Mouse (Mus musculus) kidney, postnatal 0 days (tissue): ENCODE results near the gene Ftsj3. TPM values are rescaled to one million over a fixed set of nuclear protein-coding genes. Genes with fewer than 3 reads are reported as not detected.
"Not testable (repeated sequence)": the region's sequence is repeated elsewhere in the genome, so short reads cannot be mapped to it uniquely, and the experiment has no call there.

Source experiments
- ATAC-seq: fragments of 200-750 bp; cut with Nextera tagmentation; replicated peaks from 2 replicates; pipeline ENCODE4 v1.8.0; 2017; ENCODE audit warnings: low read depth, moderate number of reproducible peaks, moderate TSS enrichment, moderate library complexity; ENCODE audit not compliant: low FRiP score
- DNase-seq: peaks from one replicate; pipeline ENCODE4 v3.0.0-alpha.2; 2016; ENCODE audit warnings: low spot score
- H3K27ac ChIP-seq: fragments of 300-500 bp; sonication (generic); 2 replicates; pipeline ENCODE4 v1.5.1; 2014; ENCODE audit warnings: mild to moderate bottlenecking
- H3K27me3 ChIP-seq: fragments of 300-500 bp; sonication (generic); 2 replicates; pipeline ENCODE4 v1.6.1; 2014; ENCODE audit warnings: low read length, mixed read lengths; ENCODE audit not compliant: insufficient read depth
- H3K36me3 ChIP-seq: fragments of 300-500 bp; sonication (generic); 2 replicates; pipeline ENCODE4 v1.6.1; 2014; ENCODE audit warnings: low read length, mixed read lengths; ENCODE audit not compliant: insufficient read depth
- H3K4me1 ChIP-seq: fragments of 300-500 bp; sonication (generic); replicated peaks from 2 replicates; pipeline ENCODE4 v1.6.1; 2014; ENCODE audit warnings: antibody characterized with exemption, low read length, mixed read lengths; ENCODE audit not compliant: insufficient read depth
- H3K4me2 ChIP-seq: fragments of 300-500 bp; sonication (generic); 2 replicates; pipeline ENCODE4 v1.6.1; 2014; ENCODE audit warnings: mild to moderate bottlenecking, low read length, moderate library complexity, mixed read lengths
- H3K4me3 ChIP-seq: fragments of 300-500 bp; sonication (generic); replicated peaks from 2 replicates; pipeline ENCODE4 v1.5.1; 2014; ENCODE audit warnings: low read depth, low read length
- H3K9ac ChIP-seq: fragments of 300-500 bp; sonication (generic); 2 replicates; pipeline ENCODE4 v1.6.1; 2014; ENCODE audit warnings: low read depth, low read length
- H3K9me3 ChIP-seq: fragments of 300-500 bp; sonication (generic); replicated peaks from 2 replicates; pipeline ENCODE4 v1.6.1; 2016; ENCODE audit warnings: low read length, inconsistent platforms, mixed read lengths
- CTCF ChIP-seq: IDR thresholded peaks from 2 replicates; pipeline ENCODE4 v1.5.1; 2016; ENCODE audit warnings: antibody characterized with exemption, low read depth, mild to moderate bottlenecking, moderate library complexity
- WGBS: fragments of 180-500 bp; shearing (Covaris S2); extraction: QIAGEN DNeasy Blood & Tissue Kit; methylation state at CpG from one replicate; pipeline ENCODE4 v1.1.7; 2014; 5-methylcytosine and 5-hydroxymethylcytosine counted together
- polyA plus RNA-seq: library from polyadenylated mRNA; unstranded; fragments of >200 nt; fragmentation: Nextera tagmentation; extraction: Ambion mirVana; gene quantifications from 2 replicates; pipeline ENCODE4 v1.2.1, GENCODE M21; 2015

The Ftsj3 gene
- polyA plus RNA-seq, 1 experiment from 2014 or later, result 40.6 TPM

DNA sequence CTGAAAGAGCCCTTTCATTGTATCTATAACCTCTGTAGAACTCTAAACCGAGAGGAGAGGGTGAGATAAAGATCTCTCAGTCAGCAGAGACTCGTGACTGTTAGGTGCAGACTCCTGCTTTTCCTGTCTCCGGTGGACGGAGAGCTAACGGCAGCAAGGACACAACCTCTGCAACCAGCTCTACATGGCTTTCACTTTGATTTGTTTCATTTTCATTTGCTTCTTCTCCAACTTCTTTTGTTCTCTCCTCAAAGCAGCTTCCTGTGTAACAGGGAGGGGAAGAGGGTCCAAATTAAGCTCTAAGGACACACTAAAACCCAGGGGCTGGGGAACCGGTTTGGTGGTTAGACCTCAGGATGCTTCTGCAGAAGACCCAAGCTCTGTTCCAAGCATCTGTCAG lies 55.1 kb downstream of the Ftsj3 start:
- Histone ChIP-seq H3K27ac (no peak overlapping the region), H3K9me3 (no peaks in the 10 kb centered on the region), H3K4me1 (no peaks in the 10 kb centered on the region), H3K4me2 (no peak overlapping the region), H3K27me3 (no peaks in the 10 kb centered on the region), H3K4me3 (no peak overlapping the region), H3K9ac (no peak overlapping the region), H3K36me3 (peaks cover 36% of the 10 kb centered on the region)
- DNase-seq (no peak), ATAC-seq (no peak)
- no peak for TF ChIP-seq CTCF
- WGBS, result 62% methylated on average over 6 of the region's 6 CpGs

DNA sequence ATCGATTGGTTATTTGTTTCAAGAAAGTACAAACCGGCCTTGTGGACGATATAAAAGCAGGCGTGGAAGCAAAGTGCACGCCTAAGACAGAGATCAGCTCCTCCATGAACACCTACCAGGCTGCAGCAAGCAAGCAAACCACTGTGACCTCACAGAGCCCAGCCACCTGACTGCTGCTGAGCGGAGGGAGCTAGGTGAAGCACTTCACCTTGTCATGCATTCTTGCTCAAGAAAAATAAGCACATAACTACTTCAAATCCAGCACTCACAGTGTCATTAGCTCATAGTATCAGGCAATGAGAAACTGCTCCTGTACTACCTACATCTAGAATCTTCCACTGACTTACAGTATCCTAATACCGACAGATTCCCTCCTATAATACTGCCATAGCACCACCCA lies 55.9 kb downstream of the Ftsj3 start:
- not testable (repeated sequence) for ATAC-seq, H3K4me3 ChIP-seq, H3K4me2 ChIP-seq, H3K9me3 ChIP-seq, H3K4me1 ChIP-seq, DNase-seq, H3K27ac ChIP-seq, H3K27me3 ChIP-seq, H3K9ac ChIP-seq
- H3K36me3 ChIP-seq, result peaks cover 33% of the 10 kb centered on the region
- 91% methylated on average over 7 of the region's 7 CpGs for WGBS

Other genes starting within 250 kb of the Ftsj3 start
- gene Kcnh6, start 248.0 kb downstream of the Ftsj3 start, polyA plus RNA-seq, result 0.05 and 0.10 TPM in 2 replicates
- 41.0 and 43.1 TPM in 2 replicates for gene Dcaf7, start 219.2 kb downstream of the Ftsj3 start, polyA plus RNA-seq
- 10.5 and 10.8 TPM in 2 replicates for gene Taco1, start 190.0 kb downstream of the Ftsj3 start, polyA plus RNA-seq
- gene Map3k3, start 171.5 kb downstream of the Ftsj3 start, polyA plus RNA-seq, result 20.0 and 20.5 TPM in 2 replicates
- not detected in 2 replicates for gene Gm10840, start 95.2 kb downstream of the Ftsj3 start, polyA plus RNA-seq
- 132 and 140 TPM in 2 replicates for gene Limd2, start 95.2 kb downstream of the Ftsj3 start, polyA plus RNA-seq
- 19.9 and 21.6 TPM in 2 replicates for gene Strada, start 53.9 kb downstream of the Ftsj3 start, polyA plus RNA-seq
- gene Ccdc47, start 39.7 kb downstream of the Ftsj3 start, polyA plus RNA-seq, result 81.1 and 88.0 TPM in 2 replicates
- gene Ddx42, start 39.2 kb downstream of the Ftsj3 start, polyA plus RNA-seq, result 48.6 and 52.1 TPM in 2 replicates
- 223 and 251 TPM in 2 replicates for gene Psmc5, start 75 bp upstream of the Ftsj3 start, polyA plus RNA-seq
- gene Smarcd2, start 16.9 kb upstream of the Ftsj3 start, polyA plus RNA-seq, result 42.7 and 44.6 TPM in 2 replicates
- gene Tcam1, start 20.6 kb upstream of the Ftsj3 start, polyA plus RNA-seq, result 0.49 and 0.59 TPM in 2 replicates
- not detected in 2 replicates for gene Gh, start 45.8 kb upstream of the Ftsj3 start, polyA plus RNA-seq
- 7.7 and 7.8 TPM in 2 replicates for gene Cd79b, start 58.7 kb upstream of the Ftsj3 start, polyA plus RNA-seq
- 0.22 and 0.37 TPM in 2 replicates for gene Scn4a, start 97.2 kb upstream of the Ftsj3 start, polyA plus RNA-seq
- gene Prr29, start 109.4 kb upstream of the Ftsj3 start, polyA plus RNA-seq, result 0.15 and 0.24 TPM in 2 replicates
- 62.5 and 63.3 TPM in 2 replicates for gene Icam2, start 132.0 kb upstream of the Ftsj3 start, polyA plus RNA-seq
- 3.3 and 3.5 TPM in 2 replicates for gene Ern1, start 231.8 kb upstream of the Ftsj3 start, polyA plus RNA-seq